ENCODE assay signal across 8 mouse cellular contexts in genomic region chr3:19062249-19062859, GRCm38 (mm10).
DNase-seq lines count a peak whose midpoint lies in the region; ATAC-seq and TF ChIP-seq lines count a peak whose summit lies in the region.

No protein-coding gene starts in this region.

- WGBS in stomach, postnatal 0 days: 45% methylated on average over 6 of the region's 6 CpGs

- no peak overlapping the region for H3K9ac ChIP-seq in stomach, postnatal 0 days (ENCODE audit: low read length)

- no peak for TF ChIP-seq EP300 in stomach, postnatal 0 days (optimal IDR thresholded peaks at IDR 0.05)

- no peak overlapping the region for H3K27ac ChIP-seq in stomach, postnatal 0 days (replicated peaks)

- no peaks in the 10 kb centered on the region for H3K36me3 ChIP-seq in stomach, postnatal 0 days (ENCODE audit: control insufficient read depth, insufficient read depth, low read length)

- no peak overlapping the region for H3K4me2 ChIP-seq in stomach, postnatal 0 days (replicated peaks; ENCODE audit: low read depth)

- H3K4me1 ChIP-seq in stomach, postnatal 0 days (replicated peaks; ENCODE audit: control insufficient read depth, insufficient read depth): no peaks in the 10 kb centered on the region

- no peaks in the 10 kb centered on the region for H3K27me3 ChIP-seq in stomach, postnatal 0 days (ENCODE audit: control insufficient read depth, insufficient read depth, low read length)

- peak; percentile 80 for TF ChIP-seq CTCF in stomach, postnatal 0 days (IDR thresholded peaks at IDR 0.05; ENCODE audit: low read depth)

- 0 out of 2 replicates have a peak, but pooled peaks have one; percentile 20 for ATAC-seq in frontal cortex, adult (ENCODE audit: low TSS enrichment)
- 0 out of 2 replicates have a peak, but pooled peaks have one; percentile 62 for ATAC-seq in megakaryocyte, adult 5-6 weeks (ENCODE audit: poor library complexity, severe bottlenecking)
- no peak for ATAC-seq in stomach, postnatal 0 days (ENCODE audit: low FRiP score, low TSS enrichment)

- no peak overlapping the region for H3K4me3 ChIP-seq in stomach, postnatal 0 days (ENCODE audit: low read depth, low read length)

- H3K9me3 ChIP-seq in stomach, postnatal 0 days (ENCODE audit: control insufficient read depth, low read length): no peaks in the 10 kb centered on the region

- peak; percentile 24 for DNase-seq in adrenal gland, adult 2 months
- DNase-seq in adrenal gland, adult 8-10 months: no peak
- peak; percentile 48 for DNase-seq in 416B (ENCODE audit: low read depth)
- DNase-seq in c-Kit-positive CD71-positive TER-119-positive erythroid progenitor cells, embryonic 14.5 days (ENCODE audit: low spot score): peak; percentile 29
- DNase-seq in kidney, postnatal 36 days: peak; percentile 37 to 69
- peak; percentile 31 for DNase-seq in stomach, postnatal 0 days (ENCODE audit: low spot score)
